Mouse (Mus musculus) 3134 (cell line): ENCODE measurements around the gene Grap.

Experiments used
- DNase-seq: peaks from one replicate; pipeline ENCODE4 v3.0.0-alpha.2; 2011; ENCODE audit warnings: low spot score; ENCODE audit not compliant: insufficient read length; ENCODE audit errors: extremely low read depth

Grap gene

DNA sequence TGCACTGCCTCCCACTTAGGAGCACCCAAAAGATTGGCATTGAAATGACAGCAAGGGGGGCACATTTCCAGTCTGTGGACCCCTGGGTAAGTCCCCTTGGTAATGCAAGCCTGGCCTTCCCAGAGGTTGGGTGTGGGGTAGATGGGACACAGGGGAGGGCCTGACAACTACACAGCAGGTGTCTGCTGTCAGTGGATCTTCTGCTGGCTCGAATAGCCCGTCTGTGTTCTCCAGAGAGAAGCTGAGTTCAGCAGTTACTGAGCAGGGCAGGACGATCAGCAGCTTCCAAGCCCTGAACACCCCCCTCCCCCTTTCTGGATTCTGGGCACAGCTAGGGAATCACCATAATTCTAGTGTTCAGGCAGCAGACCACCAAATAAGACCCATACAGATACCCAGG is 66.3 kb downstream of the Grap start:
- no peak for DNase-seq

DNA sequence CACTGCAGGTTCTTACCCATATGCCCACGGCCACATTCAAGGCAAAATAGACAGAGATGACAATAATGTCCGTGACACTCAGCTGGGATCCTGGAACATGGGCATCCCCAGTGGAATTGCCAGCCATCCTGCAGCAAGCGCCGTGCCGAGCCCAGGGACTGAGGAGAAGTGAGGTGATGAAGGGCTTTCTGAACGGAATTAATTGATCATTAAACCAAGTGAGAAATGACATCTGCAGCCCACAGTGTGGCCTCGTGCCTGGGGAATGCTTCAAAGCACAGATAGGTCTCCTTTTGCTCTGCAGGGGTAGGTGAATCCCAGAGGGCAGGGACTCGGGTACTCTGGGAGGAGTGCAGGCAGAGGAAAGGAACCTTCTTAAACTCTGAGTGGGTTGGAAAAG is 66.8 kb downstream of the Grap start:
- no peak for DNase-seq

DNA sequence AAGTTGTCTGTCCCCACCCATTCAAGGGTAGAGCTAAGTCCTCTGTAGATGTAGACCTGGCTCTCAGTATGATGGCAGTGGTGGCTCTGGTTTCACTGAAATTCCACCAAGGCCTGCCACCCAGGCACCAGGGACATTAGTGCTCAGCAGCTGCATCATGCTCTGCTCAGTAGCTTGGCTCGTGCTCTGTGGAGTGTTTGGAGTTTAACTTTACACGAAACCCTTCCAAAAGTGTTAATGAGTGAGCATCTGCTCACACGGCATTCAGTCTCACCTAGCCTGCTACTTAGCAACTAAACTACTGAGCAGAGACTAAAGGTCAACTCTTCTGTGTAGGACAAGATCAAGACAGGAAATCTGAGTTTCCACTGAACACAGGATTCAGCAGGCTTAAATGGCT is 67.6 kb downstream of the Grap start, which contains the start of gene Slc5a10:
Gene Slc5a10 (minus strand): TSS at position 191 of the 400 bp plus-strand sequence.
- no peak for DNase-seq

DNA sequence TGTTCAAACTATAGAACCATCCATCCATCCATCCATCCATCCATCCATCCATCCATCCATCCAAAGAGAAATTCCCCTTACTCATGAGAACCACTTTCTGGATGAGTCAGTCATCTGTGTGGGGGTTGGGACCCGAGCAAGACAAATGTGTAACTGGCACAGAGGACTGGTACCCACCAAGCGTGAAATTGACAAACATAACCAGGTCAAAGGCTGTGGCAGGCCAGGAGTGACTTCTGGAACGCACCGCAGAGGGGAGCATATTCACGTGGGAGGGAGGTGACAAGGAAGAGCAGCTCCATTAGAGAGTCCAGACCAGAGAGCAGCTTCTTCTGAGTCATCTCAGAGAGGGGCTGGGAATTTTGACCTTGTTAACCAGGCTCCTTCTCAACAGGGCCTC is 69.0 kb downstream of the Grap start:
- DNase-seq, result no peak
